Mouse (Mus musculus) lung, postnatal 10 days (tissue): ENCODE results near the gene Acot7.

Experiments
- DNase-seq: peaks from one replicate; pipeline ENCODE4 v3.0.0; 2021

The Acot7 gene

GRCm38 (mm10) chr4:152250615-152251014 is 72.7 kb downstream of the Acot7 start:
- DNase-seq = no peak

- DNase-seq = no peak
Measured at GRCm38 (mm10) chr4:152253183-152253759, 75.3 kb downstream of the Acot7 start.

GRCm38 (mm10) chr4:152257070-152257469 is 79.1 kb downstream of the Acot7 start:
- peak; percentile 87 for DNase-seq

- DNase-seq = no peak
Measured at GRCm38 (mm10) chr4:152260451-152260850, 82.5 kb downstream of the Acot7 start.

- no peak for DNase-seq
Measured at GRCm38 (mm10) chr4:152262187-152262586, 84.3 kb downstream of the Acot7 start.

- no peak for DNase-seq
Measured at GRCm38 (mm10) chr4:152263089-152263488, 85.2 kb downstream of the Acot7 start.

GRCm38 (mm10) chr4:152263512-152264176 is 85.7 kb downstream of the Acot7 start:
- peak; percentile 51 for DNase-seq

- DNase-seq = no peak
Measured at GRCm38 (mm10) chr4:152264177-152264530, 86.2 kb downstream of the Acot7 start.

GRCm38 (mm10) chr4:152264867-152265568 is 87.1 kb downstream of the Acot7 start:
- no peak for DNase-seq

GRCm38 (mm10) chr4:152265791-152266190 is 87.9 kb downstream of the Acot7 start:
- DNase-seq = no peak

GRCm38 (mm10) chr4:152266236-152266895 is 88.4 kb downstream of the Acot7 start:
- peak; percentile 61 for DNase-seq

- DNase-seq = peak; percentile 81
Measured at GRCm38 (mm10) chr4:152267748-152268369, 89.9 kb downstream of the Acot7 start.

GRCm38 (mm10) chr4:152269967-152270366 is 92.0 kb downstream of the Acot7 start:
- DNase-seq = no peak

- no peak for DNase-seq
Measured at GRCm38 (mm10) chr4:152270599-152270998, 92.7 kb downstream of the Acot7 start.

GRCm38 (mm10) chr4:152271334-152271733 is 93.4 kb downstream of the Acot7 start:
- no peak for DNase-seq

- DNase-seq = no peak
Measured at GRCm38 (mm10) chr4:152272006-152272405, 94.1 kb downstream of the Acot7 start.

GRCm38 (mm10) chr4:152272449-152273049 is 94.6 kb downstream of the Acot7 start:
- DNase-seq = peak; percentile 79

- DNase-seq = no peak
Measured at GRCm38 (mm10) chr4:152273191-152273590, 95.3 kb downstream of the Acot7 start.

- DNase-seq = peak; percentile 66
Measured at GRCm38 (mm10) chr4:152273621-152274236, 95.8 kb downstream of the Acot7 start, which contains the start of gene Gpr153. Gpr153 (plus strand) TSS chr4:152274232.

- peak; percentile 61 for DNase-seq
Measured at GRCm38 (mm10) chr4:152274681-152275131, 96.8 kb downstream of the Acot7 start.

- DNase-seq = peak; percentile 47
Measured at GRCm38 (mm10) chr4:152276389-152277347, 98.7 kb downstream of the Acot7 start.
